Mouse (Mus musculus) ZHBTc4 (cell line): ENCODE data around the gene Rara.
A peak's percentile ranks its signal among the peaks of the same experiment; 100 is the strongest.

Source experiments
- DNase-seq: peaks from one replicate; pipeline ENCODE4 v3.0.0-alpha.2; 2011; ENCODE audit warnings: low read depth, low spot score

Rara gene

DNA sequence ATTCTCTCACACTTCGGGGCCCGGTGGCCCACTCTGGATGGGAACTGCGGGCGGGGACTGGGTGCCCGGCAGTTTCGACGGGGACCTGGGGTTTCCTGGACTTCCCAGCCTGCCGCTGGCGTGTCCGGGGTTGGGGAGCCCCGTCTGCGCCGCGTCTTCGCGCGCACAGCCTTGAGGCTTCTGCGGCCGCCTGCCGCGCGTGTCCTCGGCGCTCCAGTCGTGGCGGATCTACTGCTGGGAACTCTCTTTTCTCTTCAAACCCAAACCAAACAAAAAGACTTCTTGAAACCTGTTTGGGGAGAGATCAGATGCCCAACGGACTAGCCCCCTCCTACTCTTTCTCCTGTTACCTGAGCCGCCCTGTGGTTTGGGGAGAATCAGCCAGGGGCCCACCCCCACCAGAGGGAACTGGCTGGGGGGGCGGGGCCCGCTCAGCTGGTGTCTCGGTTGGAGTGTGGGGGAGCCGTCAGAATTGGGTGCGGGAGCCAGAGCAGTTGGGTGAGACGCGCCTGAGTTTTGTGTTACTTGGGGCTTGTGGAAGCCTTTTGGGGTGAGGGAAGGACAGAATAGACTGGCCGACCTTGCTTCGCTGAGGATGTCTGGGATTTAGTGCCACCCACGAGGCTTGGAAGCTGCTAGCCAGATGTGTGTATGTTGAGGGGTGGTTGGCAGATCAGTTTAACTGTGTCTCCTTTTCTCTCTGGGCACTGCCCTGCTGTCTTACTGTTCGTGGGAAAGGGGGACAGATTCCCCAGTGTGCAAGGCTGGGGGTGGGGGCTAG is 10.5 kb downstream of the Rara start:
- DNase-seq, result peak; percentile 74

DNA sequence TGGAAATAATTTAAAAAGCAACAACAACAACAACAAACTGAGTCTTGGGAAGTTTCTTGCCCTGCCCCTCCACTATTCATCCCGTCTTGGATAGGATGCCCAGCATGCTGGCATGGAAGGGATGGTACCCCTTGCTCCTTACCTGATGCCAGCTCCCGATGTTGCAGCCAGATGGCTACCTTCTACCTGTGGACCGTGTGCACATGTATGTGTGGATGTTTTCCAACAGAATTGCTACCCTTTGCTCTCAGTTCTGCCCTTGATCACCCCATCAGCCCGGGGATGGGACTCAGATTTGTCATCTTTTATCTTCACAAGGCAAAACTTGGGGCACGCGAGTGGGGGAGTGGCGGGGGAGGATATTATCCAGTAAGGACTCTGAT is 11.1 kb downstream of the Rara start:
- no peak for DNase-seq

DNA sequence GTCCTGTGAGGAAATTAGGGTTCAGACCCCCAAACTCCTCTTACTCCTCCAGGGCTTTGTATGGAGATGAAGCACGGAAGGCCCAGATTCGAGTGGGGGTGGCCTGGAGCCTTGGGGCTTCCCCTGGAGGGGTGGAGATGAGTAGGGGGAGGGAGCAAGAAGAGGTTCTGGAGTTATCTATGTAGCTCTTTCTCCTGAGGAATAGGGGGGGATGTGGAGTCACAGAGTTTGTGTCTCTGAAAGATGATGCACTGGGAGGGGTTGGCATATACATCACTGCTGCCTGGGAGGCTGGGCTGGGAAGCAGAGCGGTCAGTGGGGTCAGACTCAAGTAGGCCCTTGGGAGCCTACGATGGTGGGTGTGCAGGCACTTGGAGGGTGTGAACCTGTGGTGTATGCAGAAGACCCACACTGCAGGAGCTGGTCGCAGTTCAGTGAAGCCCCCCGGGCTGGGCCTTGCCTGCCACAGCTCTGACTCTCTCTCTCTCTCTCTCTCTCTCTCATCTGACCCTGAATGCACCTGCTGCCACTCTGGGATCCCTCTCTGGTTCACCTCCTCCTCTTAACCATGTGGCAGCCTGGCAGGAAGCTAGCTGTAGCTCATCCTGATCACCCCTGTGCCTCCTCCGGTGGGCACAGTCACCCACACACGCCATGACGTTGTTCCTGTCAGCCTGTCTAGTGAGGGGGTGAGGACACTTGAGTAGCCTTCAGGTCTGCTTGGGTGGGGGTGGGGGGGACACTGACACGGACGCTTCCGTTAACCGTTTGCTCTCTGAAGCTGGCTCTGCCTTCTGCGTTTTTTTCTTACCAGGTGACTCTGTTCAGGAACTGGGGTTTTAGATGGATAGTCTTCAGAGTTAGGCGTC is 11.7 kb downstream of the Rara start:
- DNase-seq, result no peak

DNA sequence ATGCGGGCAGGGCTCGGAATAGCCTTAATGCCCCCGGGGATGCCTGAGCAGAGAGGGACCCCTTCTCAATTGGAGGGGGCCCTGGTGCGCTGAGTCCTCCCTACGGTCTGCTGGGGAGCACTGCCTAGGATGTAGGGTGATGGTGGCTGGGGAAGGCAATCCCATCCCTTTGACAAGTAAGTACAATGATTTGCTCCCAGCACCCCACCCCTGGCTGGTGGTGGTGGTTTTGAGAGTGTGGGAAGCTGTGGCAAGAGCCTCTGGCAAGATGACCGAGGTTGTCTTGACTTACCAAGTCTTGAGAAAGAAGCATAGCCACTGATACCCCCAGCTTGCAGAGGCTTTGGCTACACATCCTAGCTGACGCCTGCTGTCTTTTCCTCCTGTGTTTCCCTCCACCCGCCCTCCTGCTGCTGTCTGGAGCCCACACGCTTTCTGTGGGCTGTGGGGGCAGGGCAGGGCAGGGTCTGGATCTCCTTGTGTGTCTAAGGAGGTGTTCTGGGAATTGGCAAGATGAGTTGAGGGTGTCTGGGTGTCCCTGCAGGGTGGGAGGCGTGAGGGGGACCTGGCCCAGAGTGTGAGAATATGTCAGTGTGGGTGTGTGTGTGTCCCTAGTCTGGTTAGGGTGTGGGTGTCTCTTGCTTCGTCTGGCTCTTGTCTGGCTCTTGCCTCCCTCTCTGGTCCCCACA is 12.5 kb downstream of the Rara start:
- DNase-seq, result no peak

DNA sequence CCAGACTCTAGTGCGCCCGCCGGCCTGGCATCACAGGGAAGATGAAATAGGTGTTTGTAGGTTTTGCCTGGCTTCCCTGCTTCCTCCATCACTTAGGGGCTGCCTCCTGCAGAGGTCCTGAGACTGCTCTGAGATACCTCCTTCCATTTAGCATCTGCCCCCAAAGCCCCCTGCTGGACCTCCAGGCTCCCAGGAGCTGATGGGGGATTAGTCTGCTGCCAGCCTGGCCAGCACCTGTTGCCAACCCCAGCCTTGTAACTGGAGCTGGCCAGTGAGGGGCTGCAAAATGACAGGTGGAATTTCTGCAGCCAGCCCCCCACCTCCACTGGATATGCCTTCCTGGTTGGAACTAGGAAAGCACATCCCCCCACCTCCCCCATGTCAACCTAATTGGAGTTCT is 13.2 kb downstream of the Rara start:
- DNase-seq, result no peak

DNA sequence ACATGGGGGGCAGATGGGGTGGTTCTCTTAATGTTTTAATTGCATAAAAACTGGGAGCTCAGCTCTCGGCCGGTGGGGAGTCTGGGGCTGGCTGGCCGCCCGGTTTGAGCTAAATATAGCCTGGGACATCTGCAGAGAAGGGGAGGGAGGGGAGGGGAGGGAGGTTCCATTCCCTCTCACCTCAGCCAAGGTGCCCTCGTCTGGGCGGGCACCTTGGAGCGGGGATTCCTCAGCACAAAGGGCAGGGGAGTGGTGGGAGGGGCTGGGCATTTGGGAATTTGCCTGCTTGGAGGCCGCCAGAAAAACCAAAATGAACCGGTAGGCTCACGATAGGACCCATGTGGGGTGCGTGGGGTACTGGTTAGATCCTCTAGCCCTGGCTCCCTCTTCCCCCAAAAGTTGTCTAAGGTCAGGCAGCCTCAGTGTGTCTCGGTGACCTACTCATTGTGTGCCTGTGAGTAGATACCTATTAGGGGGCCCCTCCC is 13.8 kb downstream of the Rara start:
- peak; percentile 94 for DNase-seq

DNA sequence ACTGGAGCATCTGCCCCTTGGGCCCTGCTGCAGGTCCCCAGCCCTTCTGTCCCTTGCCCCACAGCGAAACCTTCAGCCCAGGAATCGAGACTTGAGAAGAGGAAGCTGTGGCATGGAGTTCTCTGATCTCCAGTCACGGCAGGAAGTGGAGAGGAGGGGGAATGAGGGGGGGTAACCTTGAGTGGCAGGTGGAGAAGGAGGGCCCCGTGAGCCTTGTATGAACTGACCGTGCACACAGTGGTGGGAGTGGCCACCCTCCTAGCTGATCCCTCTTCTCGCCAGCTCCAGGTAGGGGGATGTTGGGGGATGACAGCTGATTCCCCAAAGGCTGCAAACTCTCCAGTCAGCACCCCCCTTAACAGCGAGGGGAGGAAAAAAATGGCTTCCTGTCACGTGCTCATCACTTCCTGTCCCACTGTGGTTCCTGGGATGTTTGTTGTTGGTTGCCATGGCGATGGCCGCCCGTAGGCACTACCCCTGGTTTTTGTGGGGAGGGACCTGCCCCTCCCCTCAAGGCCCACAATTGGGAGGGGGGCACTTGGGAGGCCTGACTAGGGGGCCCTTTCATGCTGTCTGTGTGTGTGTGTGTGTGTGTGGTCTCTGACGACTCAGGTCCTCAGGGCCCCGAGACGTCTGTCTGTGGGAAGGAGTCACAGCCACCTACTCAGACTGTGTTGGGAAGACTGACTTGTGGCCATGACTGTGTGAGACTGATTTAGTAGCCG is 14.4 kb downstream of the Rara start:
- peak; percentile 91 for DNase-seq

DNA sequence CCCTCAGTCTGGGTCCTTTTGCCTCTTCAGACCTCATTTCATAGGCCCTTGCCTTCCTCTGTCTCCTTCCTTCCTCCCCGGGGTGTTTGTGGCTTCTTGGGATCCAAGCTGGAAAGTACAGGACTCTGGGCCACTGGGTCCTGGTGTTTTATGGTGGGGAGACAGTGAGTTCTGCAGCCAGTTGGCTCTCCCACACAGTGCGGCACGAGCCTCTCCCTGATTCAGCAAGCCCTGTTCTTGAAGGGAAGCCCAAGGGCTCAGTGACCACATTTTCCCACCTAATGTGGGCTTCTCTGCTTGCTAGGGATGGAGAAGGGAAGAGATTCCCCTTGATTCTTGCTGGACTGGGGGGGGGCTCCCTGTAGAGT is 14.9 kb downstream of the Rara start:
- DNase-seq, result no peak

DNA sequence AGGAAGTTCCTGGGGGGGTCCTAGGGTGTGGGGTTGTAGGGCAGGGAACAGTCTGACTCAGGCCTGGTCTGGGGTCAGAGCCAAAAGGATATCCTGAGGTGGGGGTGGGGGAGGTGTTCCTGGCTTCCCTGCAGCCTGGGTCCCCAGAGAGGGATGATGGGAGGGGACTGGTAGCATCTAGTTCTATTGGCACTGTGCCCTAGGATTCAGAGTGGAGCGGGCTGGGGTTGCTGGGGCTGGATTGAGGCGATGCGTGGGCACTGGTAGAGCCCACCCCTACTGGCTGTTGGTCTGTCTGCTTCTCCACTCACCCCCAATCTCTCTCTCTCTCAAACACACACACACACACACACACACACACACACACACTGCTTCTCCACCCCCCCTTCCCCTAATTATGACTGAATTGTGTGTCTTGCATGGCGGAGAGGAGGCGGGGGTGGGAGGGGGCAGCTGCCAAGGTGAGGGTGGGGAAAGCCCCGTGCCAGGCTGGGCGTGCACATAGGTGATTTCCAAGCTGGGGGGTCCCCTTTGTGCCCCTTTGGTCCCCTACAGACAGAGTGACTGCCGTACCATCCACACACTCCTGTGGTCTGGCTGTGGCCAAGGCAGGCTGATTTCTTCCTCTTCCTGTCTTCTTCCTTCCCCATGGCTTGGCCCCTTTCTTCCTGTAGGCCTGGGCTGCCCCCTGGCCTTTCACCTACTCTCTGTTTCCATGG is 15.5 kb downstream of the Rara start:
- DNase-seq, result no peak

DNA sequence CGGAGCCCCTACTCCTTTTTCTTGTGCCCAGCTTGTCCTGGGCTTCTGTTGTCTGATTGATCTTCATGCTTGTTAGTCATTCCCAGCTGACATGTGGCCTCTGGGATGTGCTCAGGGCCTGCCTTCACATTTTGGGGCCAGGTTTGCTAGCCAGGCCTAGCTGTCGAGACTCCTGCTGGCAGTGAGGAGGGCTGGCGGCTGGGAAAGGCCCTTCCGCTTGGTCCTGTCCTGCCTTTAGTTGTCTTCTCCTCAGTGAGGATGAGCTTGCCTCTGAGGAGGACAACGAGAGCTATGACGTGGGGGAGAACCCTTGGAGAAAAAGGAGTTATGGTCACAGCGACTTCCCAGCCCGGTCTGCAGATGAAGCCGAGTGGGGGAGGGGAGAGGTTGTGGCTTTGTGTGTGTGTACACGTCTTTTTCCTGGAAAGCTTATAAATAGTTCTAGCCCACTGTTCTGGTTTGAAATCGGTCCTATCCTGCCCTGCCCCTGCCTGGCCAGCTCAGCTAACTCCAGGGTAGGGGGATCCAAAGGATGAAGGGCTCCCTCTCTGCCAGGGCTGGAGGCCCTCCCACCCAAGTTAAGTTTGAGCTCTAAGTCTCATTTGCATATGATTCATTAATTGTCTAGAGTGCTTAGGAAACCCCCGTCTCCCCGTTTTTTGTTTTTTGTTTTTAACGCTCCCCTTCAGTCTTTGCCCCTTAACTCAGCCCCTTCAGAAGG is 16.3 kb downstream of the Rara start:
- no peak for DNase-seq

DNA sequence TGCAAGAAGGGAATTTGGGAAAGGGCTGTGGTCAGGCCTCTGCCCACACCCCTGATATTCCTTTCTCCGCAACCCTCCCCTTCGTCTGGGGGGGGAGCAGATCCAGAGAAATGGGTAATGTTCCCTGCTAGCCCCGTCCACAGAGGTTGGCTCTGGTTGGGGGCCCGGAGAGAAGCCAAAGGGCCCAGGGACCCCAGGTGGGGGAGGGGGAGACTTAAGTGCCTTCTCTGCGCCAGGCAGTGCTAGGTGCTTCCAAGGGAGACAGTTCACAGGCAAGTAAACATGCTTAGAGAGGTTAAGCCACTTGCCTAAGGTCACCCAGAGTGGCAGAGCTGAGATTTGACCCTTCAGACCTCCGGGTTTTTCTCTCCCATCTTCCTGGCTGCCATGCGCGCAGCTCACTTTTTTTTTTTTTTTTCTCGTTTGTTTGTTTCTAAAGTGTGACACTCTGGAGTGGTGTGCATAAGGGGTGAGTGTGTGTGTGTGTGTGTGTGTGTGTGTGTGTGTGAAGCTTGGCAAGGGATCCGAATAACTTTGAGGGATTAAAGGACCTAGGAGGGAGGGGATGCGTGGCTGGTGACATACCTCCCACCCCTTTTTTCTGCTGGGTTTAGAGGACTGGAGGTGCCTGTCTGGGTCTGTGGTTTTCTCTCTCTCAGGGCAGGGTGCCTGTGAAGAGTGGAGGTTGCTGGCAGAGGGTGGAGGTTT is 17.4 kb downstream of the Rara start:
- DNase-seq, result no peak

DNA sequence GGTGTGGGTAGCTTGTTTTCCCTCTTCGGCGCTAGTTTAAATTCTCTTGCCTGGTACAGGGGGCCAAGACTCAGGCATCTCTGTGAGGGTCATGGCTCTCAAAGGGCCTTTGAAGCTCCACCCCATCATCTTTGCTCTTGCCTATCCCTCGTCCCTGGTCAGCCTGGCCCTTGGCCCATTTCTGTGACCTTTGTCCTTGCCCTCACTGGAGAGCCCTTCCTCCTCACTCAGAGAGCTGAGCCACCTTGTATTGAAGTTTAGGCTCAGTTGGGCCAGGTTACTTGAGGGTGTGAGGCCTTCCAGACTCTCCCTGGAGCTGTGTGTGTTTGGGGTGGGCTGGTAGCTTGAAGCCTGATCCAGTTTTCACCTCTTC is 18.0 kb downstream of the Rara start:
- no peak for DNase-seq

DNA sequence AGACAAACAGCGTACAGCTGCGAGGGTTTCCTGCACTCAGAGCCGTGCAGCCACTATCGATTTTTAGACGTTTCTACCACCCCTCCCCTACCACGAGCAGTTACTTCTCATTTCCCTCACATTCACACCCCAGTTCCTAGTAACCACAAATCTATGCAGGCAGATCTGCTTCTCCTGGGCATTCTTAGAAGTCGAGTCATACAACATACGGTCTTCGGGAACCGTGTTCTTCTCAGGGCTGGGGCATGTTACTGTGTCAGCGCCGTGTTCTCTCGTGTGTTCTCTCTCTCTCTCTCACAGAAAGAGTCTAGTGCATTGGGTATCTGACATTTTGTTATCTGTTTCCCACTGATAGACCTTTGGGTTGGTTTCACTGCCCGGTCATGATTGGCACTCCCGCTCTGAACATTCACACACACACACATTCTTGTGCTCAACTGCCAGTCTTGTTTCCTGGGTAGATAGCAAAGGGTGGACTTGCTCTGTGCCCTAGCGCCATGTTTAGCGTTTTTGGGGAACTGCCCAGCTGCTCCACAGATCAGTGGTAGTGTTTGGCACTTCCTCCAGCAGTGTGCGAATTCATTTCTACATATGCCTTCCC is 20.5 kb downstream of the Rara start:
- no peak for DNase-seq

DNA sequence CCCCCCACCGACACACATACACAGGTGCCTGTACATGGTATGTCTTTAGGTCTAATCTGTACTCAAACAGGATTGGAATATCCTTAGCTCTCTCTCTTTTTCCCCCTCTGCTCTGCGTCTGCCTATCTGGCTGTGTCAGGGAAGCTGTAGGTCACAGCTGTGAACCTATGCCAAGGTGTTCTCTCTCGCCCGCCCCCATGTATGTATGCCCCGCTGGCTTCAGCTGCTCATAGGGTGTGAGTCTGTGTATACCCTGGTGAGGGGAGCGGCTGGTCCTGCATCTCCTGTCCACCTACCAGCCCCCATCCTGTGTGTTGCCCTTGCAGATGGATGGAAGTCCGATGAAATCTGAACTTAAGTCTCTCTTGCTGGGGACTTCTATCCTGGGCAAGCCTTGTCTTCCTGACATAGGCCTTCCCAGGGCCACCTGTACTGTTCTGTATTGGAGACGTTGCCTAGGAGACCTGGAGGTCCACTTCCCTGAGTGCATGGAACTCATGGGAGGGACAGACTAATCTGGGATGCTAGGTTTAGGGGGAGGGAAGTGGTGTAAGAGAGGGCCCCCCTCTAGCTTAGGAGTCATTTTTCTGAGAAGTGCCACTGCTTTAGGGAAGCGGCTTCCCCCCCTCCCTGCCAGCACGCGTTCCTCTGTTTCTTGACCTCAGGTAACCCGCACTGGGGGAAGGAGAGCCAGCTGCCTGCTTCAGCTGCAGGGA is 21.8 kb downstream of the Rara start:
- DNase-seq, result no peak

DNA sequence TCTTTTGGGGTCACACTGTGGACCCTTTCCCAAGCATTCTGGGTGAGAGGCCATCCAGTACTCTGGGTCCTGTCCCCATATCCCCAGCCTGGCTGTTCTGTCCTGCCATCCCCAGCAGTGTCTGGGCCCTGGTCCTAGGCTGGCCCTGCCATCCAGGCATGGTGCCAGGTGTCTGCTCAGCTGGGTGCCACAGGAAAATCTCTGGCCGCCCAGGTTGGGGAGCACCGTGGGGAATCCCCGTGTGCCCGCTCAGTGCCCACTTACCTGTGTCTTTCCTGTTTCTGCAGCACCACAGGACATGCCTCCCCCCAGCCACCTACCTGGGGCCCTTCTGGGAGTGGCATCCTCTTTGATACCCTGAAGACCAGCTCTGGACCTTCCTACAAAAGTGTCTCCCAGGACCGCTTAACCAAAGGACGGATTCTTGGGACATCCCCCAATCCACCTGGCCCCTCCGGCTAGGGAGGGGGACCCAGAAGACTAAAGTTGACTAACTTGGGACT is 22.4 kb downstream of the Rara start:
- no peak for DNase-seq

DNA sequence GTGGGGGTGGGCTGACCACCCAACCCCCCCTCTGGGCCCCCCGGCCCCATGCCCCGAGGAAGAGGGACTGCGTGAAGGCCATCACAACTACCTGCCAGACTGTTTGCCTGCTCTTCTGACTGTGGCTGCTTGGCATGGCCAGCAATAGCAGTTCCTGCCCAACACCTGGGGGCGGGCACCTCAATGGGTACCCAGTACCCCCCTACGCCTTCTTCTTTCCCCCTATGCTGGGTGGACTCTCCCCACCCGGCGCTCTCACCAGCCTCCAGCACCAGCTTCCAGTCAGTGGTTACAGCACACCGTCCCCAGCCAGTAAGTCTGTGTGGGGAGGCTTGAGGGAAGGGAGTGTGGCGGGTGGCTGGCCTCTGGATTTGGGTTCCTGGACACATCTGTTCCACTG is 22.9 kb downstream of the Rara start:
- DNase-seq, result no peak

DNA sequence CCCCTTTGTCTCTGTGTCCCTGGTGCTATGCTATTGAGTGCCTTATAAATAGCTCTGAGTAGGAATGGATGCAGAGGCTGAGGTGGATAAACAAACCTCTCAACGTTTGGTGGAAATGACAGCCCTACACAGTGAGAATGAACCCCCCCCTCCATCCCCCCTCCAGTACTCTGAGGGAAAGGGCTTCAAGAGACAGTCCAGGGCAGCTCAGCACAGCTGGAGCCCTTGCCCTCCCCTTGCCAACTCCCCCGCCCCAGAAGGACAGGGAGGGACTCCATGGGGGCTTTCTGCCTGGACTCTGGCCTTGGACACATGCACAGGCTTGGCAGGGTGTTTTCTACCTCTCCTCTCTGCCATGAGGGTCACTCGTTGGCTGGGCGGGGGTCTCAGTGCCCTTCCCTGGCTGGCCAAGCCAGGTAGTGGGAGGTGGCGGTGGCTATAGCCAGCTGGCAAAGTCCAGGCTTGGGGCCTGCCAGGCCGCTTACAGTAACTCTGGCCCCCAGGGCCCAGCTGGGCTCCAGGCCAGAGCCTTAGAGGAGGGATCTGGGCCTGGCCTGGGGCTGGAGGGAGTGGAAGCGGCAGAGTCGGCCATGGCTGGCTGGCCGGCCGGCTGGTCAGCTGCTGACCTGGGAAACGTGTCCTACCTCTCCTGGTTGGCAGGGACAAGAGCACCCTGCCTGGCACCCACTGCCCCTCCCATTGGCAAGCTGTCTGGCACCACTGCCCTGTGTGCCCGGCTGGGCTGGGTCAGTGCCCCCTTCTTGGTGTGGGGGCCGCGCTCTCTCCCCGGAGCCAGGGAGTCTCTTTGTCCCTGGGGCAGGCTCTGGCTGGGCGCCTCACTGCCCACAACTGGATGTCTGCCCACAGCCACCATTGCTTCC is 23.6 kb downstream of the Rara start:
- no peak for DNase-seq

DNA sequence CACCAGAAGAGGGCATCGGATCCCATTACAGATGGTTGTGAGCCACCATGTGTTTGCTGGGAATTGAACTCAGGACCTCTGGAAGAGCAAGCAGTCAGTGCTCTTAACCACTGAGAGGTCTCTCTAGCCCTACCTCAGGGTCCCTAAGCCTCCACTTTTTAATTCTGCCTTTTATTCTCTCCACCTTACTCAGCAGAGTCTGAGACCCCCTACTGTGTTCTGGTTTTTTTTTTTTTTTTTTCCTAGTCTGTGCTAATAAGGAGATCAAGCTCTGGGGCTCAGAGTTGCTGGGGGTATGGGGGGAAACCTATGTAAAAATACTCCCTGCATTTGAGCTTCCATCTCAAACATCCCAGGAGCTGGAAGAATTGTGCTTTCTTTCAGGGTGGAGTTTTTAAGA is 24.5 kb downstream of the Rara start:
- DNase-seq, result no peak
